Mouse (Mus musculus): ENCODE measurements around the gene Hist1h4d. TPM values are rescaled to one million over a fixed set of nuclear protein-coding genes. Genes with fewer than 3 reads are reported as not detected.
"Not testable (repeated sequence)": the region's sequence is repeated elsewhere in the genome, so short reads cannot be mapped to it uniquely, and the experiment has no call there.

Hist1h4d gene
- polyA plus RNA-seq, 1 experiment, result 18.7 TPM

GRCm38 (mm10) chr13:23554393-23554792, 27.0 kb upstream of the Hist1h4d start:
- TF ChIP-seq POLR2A (IDR thresholded peaks at IDR 0.05; ENCODE audit: borderline replicate concordance, extremely low read depth, insufficient read depth, insufficient read length, poor library complexity, severe bottlenecking) (no peak), CTCF (IDR thresholded peaks at IDR 0.05; ENCODE audit: borderline replicate concordance, extremely low read depth, insufficient read depth, insufficient read length) (no peak)
- DNase-seq (ENCODE audit: low read depth), result peak; percentile 49

DNA sequence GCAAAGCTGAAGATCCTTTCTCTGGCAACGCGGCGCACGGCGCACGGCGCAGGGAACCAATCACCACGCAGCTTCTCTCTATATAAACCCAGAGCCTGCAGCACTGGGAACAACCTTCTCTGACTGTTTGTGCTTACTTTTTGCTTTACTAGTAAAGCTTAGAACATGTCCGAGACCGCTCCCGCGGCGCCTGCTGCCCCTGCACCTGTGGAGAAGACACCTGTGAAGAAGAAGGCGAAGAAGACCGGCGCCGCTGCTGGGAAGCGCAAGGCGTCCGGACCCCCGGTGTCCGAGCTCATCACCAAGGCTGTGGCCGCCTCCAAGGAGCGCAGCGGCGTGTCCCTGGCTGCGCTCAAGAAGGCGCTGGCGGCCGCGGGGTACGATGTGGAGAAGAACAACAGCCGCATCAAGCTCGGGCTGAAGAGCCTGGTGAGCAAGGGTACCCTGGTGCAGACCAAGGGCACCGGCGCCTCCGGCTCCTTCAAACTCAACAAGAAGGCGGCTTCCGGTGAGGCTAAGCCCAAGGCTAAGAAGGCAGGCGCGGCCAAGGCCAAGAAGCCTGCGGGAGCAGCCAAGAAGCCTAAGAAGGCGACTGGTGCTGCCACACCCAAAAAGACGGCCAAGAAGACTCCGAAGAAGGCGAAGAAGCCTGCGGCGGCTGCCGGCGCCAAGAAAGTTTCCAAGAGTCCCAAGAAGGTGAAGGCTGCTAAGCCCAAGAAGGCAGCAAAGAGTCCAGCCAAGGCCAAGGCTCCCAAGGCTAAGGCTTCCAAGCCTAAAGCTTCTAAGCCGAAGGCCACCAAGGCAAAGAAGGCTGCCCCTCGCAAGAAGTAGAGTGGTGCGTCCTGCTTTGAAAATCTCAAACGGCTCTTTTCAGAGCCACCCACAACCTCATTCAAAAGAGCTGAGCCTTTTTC, 26.2 kb upstream of the Hist1h4d start:
- DNase-seq (ENCODE audit: low read depth), result peak; percentile 96
- peak; percentile 58; the same call in 1 of the 2 replicates for TF ChIP-seq POLR2A (IDR thresholded peaks at IDR 0.05; ENCODE audit: borderline replicate concordance, extremely low read depth, insufficient read depth, insufficient read length, poor library complexity, severe bottlenecking)
- TF ChIP-seq CTCF (IDR thresholded peaks at IDR 0.05; ENCODE audit: borderline replicate concordance, extremely low read depth, insufficient read depth, insufficient read length), result no peak

- peak; percentile 7; the same call in 1 of the 2 replicates for TF ChIP-seq POLR2A (IDR thresholded peaks at IDR 0.05; ENCODE audit: borderline replicate concordance, extremely low read depth, insufficient read depth, insufficient read length, poor library complexity, severe bottlenecking)
- no peak for TF ChIP-seq CTCF (IDR thresholded peaks at IDR 0.05; ENCODE audit: borderline replicate concordance, extremely low read depth, insufficient read depth, insufficient read length)
- peak; percentile 98 for DNase-seq (ENCODE audit: low read depth)
Observed at GRCm38 (mm10) chr13:23555839-23556416, 25.5 kb upstream of the Hist1h4d start.

GRCm38 (mm10) chr13:23556906-23557305, 24.5 kb upstream of the Hist1h4d start:
- TF ChIP-seq POLR2A (IDR thresholded peaks at IDR 0.05; ENCODE audit: borderline replicate concordance, extremely low read depth, insufficient read depth, insufficient read length, poor library complexity, severe bottlenecking), result no peak
- TF ChIP-seq CTCF (IDR thresholded peaks at IDR 0.05; ENCODE audit: borderline replicate concordance, extremely low read depth, insufficient read depth, insufficient read length), result no peak

GRCm38 (mm10) chr13:23560699-23561098, 20.7 kb upstream of the Hist1h4d start:
- not testable (repeated sequence) for DNase-seq (ENCODE audit: low read depth)

More at GRCm38 (mm10) chr13:23556906-23557305, 24.5 kb upstream of the Hist1h4d start:
- DNase-seq (ENCODE audit: low read depth), result no peak

DNA sequence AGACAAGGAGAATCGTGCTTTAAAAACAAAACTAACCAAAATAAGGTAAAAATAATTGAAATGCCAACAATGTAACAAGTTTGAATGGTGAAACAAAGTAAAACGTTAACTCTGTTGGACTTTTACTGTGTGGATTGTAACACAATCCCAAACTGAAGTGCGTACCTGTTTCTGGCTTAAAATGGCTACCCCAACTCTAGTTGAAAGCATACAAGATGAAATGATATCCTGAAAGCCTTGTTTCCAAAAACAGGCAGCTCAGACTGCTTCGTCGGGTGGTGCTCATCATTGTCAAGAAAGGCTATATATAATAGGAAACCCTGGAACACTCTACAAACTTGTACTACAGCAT, 19.9 kb upstream of the Hist1h4d start:
- DNase-seq (ENCODE audit: low read depth), result not testable (repeated sequence)

- DNase-seq (ENCODE audit: low read depth), result peak; percentile 99
- peak; percentile 75 for TF ChIP-seq POLR2A (IDR thresholded peaks at IDR 0.05; ENCODE audit: borderline replicate concordance, extremely low read depth, insufficient read depth, insufficient read length, poor library complexity, severe bottlenecking)
Observed at GRCm38 (mm10) chr13:23561883-23562659, 19.3 kb upstream of the Hist1h4d start, which contains the start of gene Hist1h3e. Hist1h3e (minus strand) TSS chr13:23562369.

- peak; percentile 93 for DNase-seq (ENCODE audit: low read depth)
- TF ChIP-seq POLR2A (IDR thresholded peaks at IDR 0.05; ENCODE audit: borderline replicate concordance, extremely low read depth, insufficient read depth, insufficient read length, poor library complexity, severe bottlenecking), result no peak
- no peak for TF ChIP-seq CTCF (IDR thresholded peaks at IDR 0.05; ENCODE audit: borderline replicate concordance, extremely low read depth, insufficient read depth, insufficient read length)
Observed at GRCm38 (mm10) chr13:23562699-23563462, 18.5 kb upstream of the Hist1h4d start.

GRCm38 (mm10) chr13:23564482-23564881, 16.9 kb upstream of the Hist1h4d start:
- no peak for DNase-seq (ENCODE audit: low read depth)
- TF ChIP-seq POLR2A (IDR thresholded peaks at IDR 0.05; ENCODE audit: borderline replicate concordance, extremely low read depth, insufficient read depth, insufficient read length, poor library complexity, severe bottlenecking) (no peak), CTCF (IDR thresholded peaks at IDR 0.05; ENCODE audit: borderline replicate concordance, extremely low read depth, insufficient read depth, insufficient read length) (no peak)

GRCm38 (mm10) chr13:23570261-23571021, 11.0 kb upstream of the Hist1h4d start:
- peak; percentile 51 for DNase-seq (ENCODE audit: low read depth)

DNA sequence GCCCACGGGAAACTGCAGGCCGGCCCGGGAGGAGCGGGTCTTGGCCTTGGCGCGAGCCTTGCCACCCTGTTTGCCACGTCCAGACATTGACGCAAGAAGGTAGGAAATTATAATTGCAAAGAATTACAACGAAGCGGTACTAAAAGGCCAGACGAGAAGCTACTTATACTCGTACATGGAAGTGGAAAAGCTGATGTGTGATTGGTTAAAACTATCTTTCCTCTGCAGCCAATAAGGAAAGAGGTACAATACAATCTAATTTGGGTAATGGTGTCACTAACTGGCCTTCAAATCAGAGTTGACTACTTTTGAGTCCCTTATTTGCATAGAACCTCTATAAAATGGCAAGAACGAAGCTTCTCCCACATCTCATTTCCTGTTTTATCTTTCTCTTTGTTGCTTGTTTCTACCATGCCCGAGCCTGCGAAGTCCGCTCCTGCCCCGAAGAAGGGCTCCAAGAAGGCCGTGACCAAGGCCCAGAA, 10.3 kb upstream of the Hist1h4d start, which contains the start of the genes Hist1h2ae and Hist1h2bg:
TSS of gene Hist1h2ae (minus strand) at position 199 of the 482 bp plus-strand sequence.
TSS of gene Hist1h2bg (plus strand) at position 375 of the 482 bp plus-strand sequence.
- TF ChIP-seq POLR2A (IDR thresholded peaks at IDR 0.05; ENCODE audit: borderline replicate concordance, extremely low read depth, insufficient read depth, insufficient read length, poor library complexity, severe bottlenecking), result no peak
- TF ChIP-seq CTCF (IDR thresholded peaks at IDR 0.05; ENCODE audit: borderline replicate concordance, extremely low read depth, insufficient read depth, insufficient read length), result no peak
- peak; percentile 99 for DNase-seq (ENCODE audit: low read depth)

DNA sequence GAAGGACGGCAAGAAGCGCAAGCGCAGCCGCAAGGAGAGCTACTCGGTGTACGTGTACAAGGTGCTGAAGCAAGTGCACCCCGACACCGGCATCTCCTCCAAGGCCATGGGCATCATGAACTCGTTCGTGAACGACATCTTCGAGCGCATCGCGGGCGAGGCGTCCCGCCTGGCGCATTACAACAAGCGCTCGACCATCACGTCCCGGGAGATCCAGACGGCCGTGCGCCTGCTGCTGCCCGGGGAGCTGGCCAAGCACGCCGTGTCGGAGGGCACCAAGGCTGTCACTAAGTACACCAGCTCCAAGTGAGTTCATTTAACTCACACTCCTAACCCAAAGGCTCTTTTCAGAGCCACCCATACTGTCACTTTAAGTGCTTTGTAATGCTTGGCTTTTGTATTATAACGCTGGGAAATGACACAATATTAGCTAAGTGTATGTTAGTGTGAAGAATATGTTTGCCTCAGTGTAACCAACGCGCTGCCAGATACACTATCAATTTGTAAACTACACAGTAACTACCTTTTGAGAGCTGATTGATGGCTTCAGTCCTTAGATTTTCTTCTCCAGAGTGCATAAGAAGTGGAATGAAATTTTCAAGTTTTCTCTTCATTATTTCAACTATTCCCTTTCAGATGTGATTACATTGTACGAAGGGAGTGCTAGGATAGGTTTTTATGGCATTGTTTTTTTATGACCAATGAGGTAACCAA, 9.7 kb upstream of the Hist1h4d start:
- peak; percentile 53 for DNase-seq (ENCODE audit: low read depth)

Data from brain, embryonic 14.5 days (tissue).